Mouse (Mus musculus) kidney, adult 2 months (tissue): Measurements from ENCODE around the gene Tmco4.

Source experiments
- CTCF ChIP-seq: fragments of 200-500 bp; conservative IDR thresholded peaks from 2 replicates; pipeline ENCODE4 v1.5.1; 2011; ENCODE audit warnings: low read depth, mild to moderate bottlenecking, control low read depth, low read length, moderate library complexity, mixed read lengths; ENCODE audit not compliant: insufficient read depth, insufficient read length
- POLR2A ChIP-seq: fragments of 200-500 bp; IDR thresholded peaks from one replicate; pipeline ENCODE4 v1.6.1; 2011; ENCODE audit warnings: low read depth, low read length, control low read depth

- TF ChIP-seq POLR2A (no peak), CTCF (no peak)
Measured at GRCm38 (mm10) chr4:139105453-139105852, 132.8 kb downstream of the Tmco4 start.
